Mouse (Mus musculus) stomach, postnatal 0 days (tissue): ENCODE measurements around the gene Vps50. TPM values are rescaled to one million over a fixed set of nuclear protein-coding genes. Genes with fewer than 3 reads are reported as not detected.

Source experiments
- ATAC-seq: fragments of 200-750 bp; cut with Nextera tagmentation; 2 replicates; pipeline ENCODE4 v1.8.0; 2017; ENCODE audit not compliant: low FRiP score, low TSS enrichment
- DNase-seq: peaks from one replicate; pipeline ENCODE4 v3.0.0-alpha.2; 2016; ENCODE audit warnings: low spot score
- H3K27ac ChIP-seq: fragments of 300-500 bp; sonication (generic); replicated peaks from 2 replicates; pipeline ENCODE4 v1.5.1; 2014; ENCODE audit warnings: mild to moderate bottlenecking, control low read depth
- H3K27me3 ChIP-seq: fragments of 300-500 bp; sonication (generic); 2 replicates; pipeline ENCODE4 v1.6.1; 2014; ENCODE audit warnings: low read length; ENCODE audit not compliant: control insufficient read depth, insufficient read depth
- H3K36me3 ChIP-seq: fragments of 300-500 bp; sonication (generic); 2 replicates; pipeline ENCODE4 v1.6.1; 2014; ENCODE audit warnings: low read length, mixed read lengths; ENCODE audit not compliant: control insufficient read depth, insufficient read depth
- H3K4me1 ChIP-seq: fragments of 300-500 bp; sonication (generic); replicated peaks from 2 replicates; pipeline ENCODE4 v1.6.1; 2014; ENCODE audit warnings: antibody characterized with exemption; ENCODE audit not compliant: control insufficient read depth, insufficient read depth
- H3K4me2 ChIP-seq: fragments of 300-500 bp; sonication (generic); replicated peaks from 2 replicates; pipeline ENCODE4 v1.6.1; 2014; ENCODE audit warnings: low read depth, mild to moderate bottlenecking, control low read depth, moderate library complexity
- H3K4me3 ChIP-seq: fragments of 300-500 bp; sonication (generic); 2 replicates; pipeline ENCODE4 v1.5.1; 2014; ENCODE audit warnings: low read depth, low read length, control low read depth
- H3K9ac ChIP-seq: fragments of 300-500 bp; sonication (generic); 2 replicates; pipeline ENCODE4 v1.6.1; 2014; ENCODE audit warnings: mild to moderate bottlenecking, low read length, control low read depth, mixed read lengths
- H3K9me3 ChIP-seq: fragments of 300-500 bp; sonication (generic); 2 replicates; pipeline ENCODE4 v1.6.1; 2016; ENCODE audit warnings: low read length; ENCODE audit not compliant: control insufficient read depth
- CTCF ChIP-seq: IDR thresholded peaks from 2 replicates; pipeline ENCODE4 v1.5.1; 2016; ENCODE audit warnings: antibody characterized with exemption, low read depth, mild to moderate bottlenecking, moderate library complexity
- EP300 ChIP-seq: optimal IDR thresholded peaks from 2 replicates; pipeline ENCODE3; 2016; ENCODE audit warnings: antibody characterized with exemption
- WGBS: fragments of 180-500 bp; shearing (Covaris S2); extraction: QIAGEN DNeasy Blood & Tissue Kit; methylation state at CpG from one replicate; pipeline ENCODE4 v1.1.7; 2014; 5-methylcytosine and 5-hydroxymethylcytosine counted together
- polyA plus RNA-seq: library from polyadenylated mRNA; unstranded; fragments of >200 nt; fragmentation: Nextera tagmentation; extraction: Ambion mirVana; gene quantifications from 2 replicates; pipeline ENCODE4 v1.2.1, GENCODE M21; 2015

Vps50 gene
- polyA plus RNA-seq, 1 experiment from 2014 or later: 14.4 TPM

GRCm38 (mm10) chr6:3470706-3471105, 27.5 kb upstream of the Vps50 start:
- no peak for DNase-seq
- no peaks in the 10 kb centered on the region for H3K27me3 ChIP-seq
- no peak for TF ChIP-seq EP300
- no peak for TF ChIP-seq CTCF
- ATAC-seq: 0 out of 2 replicates have a peak, but pooled peaks have one; percentile 38
- 63% methylated on average over 2 of the region's 2 CpGs for WGBS
- no peak overlapping the region for H3K9ac ChIP-seq
- no peaks in the 10 kb centered on the region for H3K4me1 ChIP-seq
- H3K27ac ChIP-seq: no peak overlapping the region
- H3K36me3 ChIP-seq: no peaks in the 10 kb centered on the region
- H3K9me3 ChIP-seq: no peaks in the 10 kb centered on the region
- H3K4me2 ChIP-seq: no peak overlapping the region
- no peak overlapping the region for H3K4me3 ChIP-seq

GRCm38 (mm10) chr6:3476299-3476698, 21.9 kb upstream of the Vps50 start:
- H3K4me2 ChIP-seq: no peak overlapping the region
- no peak for TF ChIP-seq EP300
- TF ChIP-seq CTCF: no peak
- no peaks in the 10 kb centered on the region for H3K36me3 ChIP-seq
- WGBS: 27% methylated on average over 2 of the region's 2 CpGs
- no peak overlapping the region for H3K4me3 ChIP-seq
- H3K4me1 ChIP-seq: no peaks in the 10 kb centered on the region
- H3K9ac ChIP-seq: no peak overlapping the region
- H3K9me3 ChIP-seq: no peaks in the 10 kb centered on the region
- ATAC-seq (no peak), DNase-seq (no peak)
- no peaks in the 10 kb centered on the region for H3K27me3 ChIP-seq
- H3K27ac ChIP-seq: no peak overlapping the region

- 56% methylated on average over 5 of the region's 5 CpGs for WGBS
- H3K27me3 ChIP-seq: no peaks in the 10 kb centered on the region
- DNase-seq (no peak), ATAC-seq (no peak)
- H3K36me3 ChIP-seq: no peaks in the 10 kb centered on the region
- no peak overlapping the region for H3K9ac ChIP-seq
- no peaks in the 10 kb centered on the region for H3K9me3 ChIP-seq
- no peaks in the 10 kb centered on the region for H3K4me1 ChIP-seq
- TF ChIP-seq CTCF (no peak), EP300 (no peak)
- H3K4me3 ChIP-seq: no peak overlapping the region
- H3K27ac ChIP-seq: no peak overlapping the region
- H3K4me2 ChIP-seq: no peak overlapping the region
Measured at GRCm38 (mm10) chr6:3479853-3480252, 18.3 kb upstream of the Vps50 start.

- Histone ChIP-seq H3K9me3 (no peaks in the 10 kb centered on the region), H3K9ac (no peak overlapping the region), H3K27ac (no peak overlapping the region), H3K4me3 (no peak overlapping the region), H3K27me3 (no peaks in the 10 kb centered on the region), H3K4me1 (no peaks in the 10 kb centered on the region), H3K4me2 (no peak overlapping the region), H3K36me3 (no peaks in the 10 kb centered on the region)
- ATAC-seq (0 out of 2 replicates have a peak, but pooled peaks have one; percentile 15), DNase-seq (no peak)
- 58% methylated on average over 3 of the region's 3 CpGs for WGBS
- TF ChIP-seq EP300 (no peak), CTCF (no peak)
Measured at GRCm38 (mm10) chr6:3481705-3482104, 16.5 kb upstream of the Vps50 start.

GRCm38 (mm10) chr6:3485133-3485532, 13.0 kb upstream of the Vps50 start:
- H3K4me1 ChIP-seq: no peaks in the 10 kb centered on the region
- H3K36me3 ChIP-seq: no peaks in the 10 kb centered on the region
- TF ChIP-seq EP300 (no peak), CTCF (no peak)
- DNase-seq (no peak), ATAC-seq (no peak)
- no peak overlapping the region for H3K9ac ChIP-seq
- H3K27me3 ChIP-seq: no peaks in the 10 kb centered on the region
- WGBS: 71% methylated on average over 3 of the region's 3 CpGs
- H3K4me2 ChIP-seq: no peak overlapping the region
- no peak overlapping the region for H3K4me3 ChIP-seq
- H3K9me3 ChIP-seq: no peaks in the 10 kb centered on the region
- H3K27ac ChIP-seq: no peak overlapping the region

- DNase-seq (no peak), ATAC-seq (no peak)
- no peaks in the 10 kb centered on the region for H3K9me3 ChIP-seq
- no peak overlapping the region for H3K27ac ChIP-seq
- no peak for TF ChIP-seq CTCF
- no peak for TF ChIP-seq EP300
- H3K27me3 ChIP-seq: no peaks in the 10 kb centered on the region
- H3K4me2 ChIP-seq: no peak overlapping the region
- WGBS: 62% methylated on average over 1 of the region's 1 CpGs
- no peaks in the 10 kb centered on the region for H3K36me3 ChIP-seq
- no peaks in the 10 kb centered on the region for H3K4me1 ChIP-seq
- no peak overlapping the region for H3K9ac ChIP-seq
- H3K4me3 ChIP-seq: no peak overlapping the region
Measured at GRCm38 (mm10) chr6:3487355-3487754, 10.8 kb upstream of the Vps50 start.
